Mouse (Mus musculus) hindbrain, embryonic 14.5 days (tissue): Measurements from ENCODE around the gene Tmem214. TPM values are rescaled to one million over a fixed set of nuclear protein-coding genes. Genes with fewer than 3 reads are reported as not detected.

Experiments used
- ATAC-seq: fragments of 200-750 bp; cut with Nextera tagmentation; 2 replicates; pipeline ENCODE4 v1.8.0; 2017; ENCODE audit warnings: moderate number of reproducible peaks, mild to moderate bottlenecking, moderate TSS enrichment, moderate library complexity; ENCODE audit not compliant: low FRiP score
- DNase-seq: peaks from one replicate; pipeline ENCODE4 v3.0.0-alpha.2; 2015; ENCODE audit warnings: low spot score
- H3K27ac ChIP-seq: fragments of 300-500 bp; sonication (generic); 2 replicates; pipeline ENCODE4 v1.5.1; 2014; ENCODE audit warnings: mild to moderate bottlenecking, moderate library complexity
- H3K27me3 ChIP-seq: fragments of 300-500 bp; sonication (generic); 2 replicates; pipeline ENCODE4 v1.6.1; 2014; ENCODE audit warnings: mild to moderate bottlenecking, low read length, mixed read lengths; ENCODE audit not compliant: control insufficient read depth, insufficient read depth
- H3K36me3 ChIP-seq: fragments of 300-500 bp; sonication (generic); replicated peaks from 2 replicates; pipeline ENCODE4 v1.6.1; 2014; ENCODE audit not compliant: control insufficient read depth, insufficient read depth
- H3K4me1 ChIP-seq: fragments of 300-500 bp; sonication (generic); replicated peaks from 2 replicates; pipeline ENCODE4 v1.6.1; 2014; ENCODE audit warnings: antibody characterized with exemption, low read length, mixed read lengths; ENCODE audit not compliant: control insufficient read depth, insufficient read depth
- H3K4me2 ChIP-seq: fragments of 300-500 bp; sonication (generic); replicated peaks from 2 replicates; pipeline ENCODE4 v1.6.1; 2014; ENCODE audit warnings: mild to moderate bottlenecking, moderate library complexity
- H3K4me3 ChIP-seq: fragments of 300-500 bp; sonication (generic); replicated peaks from 2 replicates; pipeline ENCODE4 v1.5.1; 2014; ENCODE audit warnings: mild to moderate bottlenecking, low read length
- H3K9ac ChIP-seq: fragments of 300-500 bp; sonication (generic); 2 replicates; pipeline ENCODE4 v1.6.1; 2014
- H3K9me3 ChIP-seq: fragments of 300-500 bp; sonication (generic); 2 replicates; pipeline ENCODE4 v1.6.1; 2016; ENCODE audit warnings: low read length; ENCODE audit not compliant: control insufficient read depth
- WGBS: fragments of 180-500 bp; shearing (Covaris S2); extraction: QIAGEN DNeasy Blood & Tissue Kit; methylation state at CpG from one replicate; pipeline ENCODE4 v1.1.7; 2014; 5-methylcytosine and 5-hydroxymethylcytosine counted together
- polyA plus RNA-seq: library from polyadenylated mRNA; unstranded; fragments of >200 nt; fragmentation: Nextera tagmentation; extraction: Ambion mirVana; gene quantifications from 2 replicates; pipeline ENCODE4 v1.2.1, GENCODE M21; 2014

The Tmem214 gene
- polyA plus RNA-seq, 1 experiment from 2014 or later: 50.1 TPM

GRCm38 (mm10) chr5:30909300-30909659, 41.5 kb downstream of the Tmem214 start:
- WGBS: 60% methylated on average over 7 of the region's 7 CpGs
- Histone ChIP-seq H3K4me3 (no peak overlapping the region), H3K36me3 (peaks cover 20% of the 10 kb centered on the region), H3K9me3 (no peaks in the 10 kb centered on the region), H3K27me3 (no peaks in the 10 kb centered on the region), H3K4me1 (peaks cover 37% of the 10 kb centered on the region), H3K4me2 (no peak overlapping the region), H3K27ac (no peak overlapping the region), H3K9ac (no peak overlapping the region)
- no peak for DNase-seq
- ATAC-seq: no peak

- H3K27me3 ChIP-seq: no peaks in the 10 kb centered on the region
- no peak overlapping the region for H3K4me3 ChIP-seq
- 84% methylated on average over 7 of the region's 7 CpGs for WGBS
- no peak overlapping the region for H3K4me2 ChIP-seq
- ATAC-seq: no peak
- no peak overlapping the region for H3K27ac ChIP-seq
- no peak for DNase-seq
- no peaks in the 10 kb centered on the region for H3K9me3 ChIP-seq
- H3K9ac ChIP-seq: no peak overlapping the region
- peaks cover 37% of the 10 kb centered on the region for H3K4me1 ChIP-seq
- H3K36me3 ChIP-seq: peaks cover 14% of the 10 kb centered on the region
These were observed 42.1 kb downstream of the Tmem214 start for GRCm38 (mm10) chr5:30909863-30910262.

GRCm38 (mm10) chr5:30910481-30910880, 42.7 kb downstream of the Tmem214 start:
- peaks cover 8% of the 10 kb centered on the region for H3K36me3 ChIP-seq
- no peaks in the 10 kb centered on the region for H3K27me3 ChIP-seq
- H3K27ac ChIP-seq: no peak overlapping the region
- no peaks in the 10 kb centered on the region for H3K9me3 ChIP-seq
- H3K4me1 ChIP-seq: peaks cover 39% of the 10 kb centered on the region
- no peak for DNase-seq
- no peak overlapping the region for H3K4me2 ChIP-seq
- H3K9ac ChIP-seq: no peak overlapping the region
- no peak for ATAC-seq
- no peak overlapping the region for H3K4me3 ChIP-seq

GRCm38 (mm10) chr5:30912156-30912555, 44.3 kb downstream of the Tmem214 start:
- Histone ChIP-seq H3K4me3 (no peak overlapping the region), H3K9ac (no peak overlapping the region), H3K27ac (peak overlapping the region; percentile 65), H3K36me3 (no peaks in the 10 kb centered on the region), H3K27me3 (no peaks in the 10 kb centered on the region), H3K4me2 (no peak overlapping the region), H3K4me1 (peaks cover 32% of the 10 kb centered on the region), H3K9me3 (no peaks in the 10 kb centered on the region)
- no peak for DNase-seq
- no peak for ATAC-seq
- WGBS: 54% methylated on average over 5 of the region's 5 CpGs

- peak within 1 kb of the TSS; percentile 47; the same call in 1 of the 2 replicates for H3K9ac ChIP-seq
- DNase-seq: no peak
These were observed 45.4 kb downstream of the Tmem214 start, which contains the start of gene Emilin1 for GRCm38 (mm10) chr5:30913060-30913841. Gene Emilin1 (plus strand): TSS chr5:30913402.

GRCm38 (mm10) chr5:30914101-30914635, 46.4 kb downstream of the Tmem214 start:
- Histone ChIP-seq H3K27ac (peak overlapping the region; percentile 62; the same call in 1 of the 2 replicates), H3K27me3 (no peaks in the 10 kb centered on the region), H3K9ac (peak overlapping the region; percentile 47; the same call in 1 of the 2 replicates), H3K4me3 (peak overlapping the region; percentile 12; the same call in 1 of the 2 replicates), H3K4me1 (peaks cover 24% of the 10 kb centered on the region), H3K9me3 (no peaks in the 10 kb centered on the region), H3K4me2 (peak overlapping the region; percentile 43), H3K36me3 (no peaks in the 10 kb centered on the region)
- ATAC-seq (no peak), DNase-seq (no peak)
- WGBS: 73% methylated on average over 7 of the region's 7 CpGs

More at GRCm38 (mm10) chr5:30913060-30913841, 45.4 kb downstream of the Tmem214 start, which contains the start of gene Emilin1:
- WGBS: 28% methylated on average over 13 of the region's 13 CpGs
- H3K36me3 ChIP-seq: no peaks in the 10 kb centered on the region
- no peaks in the 10 kb centered on the region for H3K9me3 ChIP-seq
- H3K27me3 ChIP-seq: no peaks in the 10 kb centered on the region
- peak within 1 kb of the TSS; percentile 12; the same call in 1 of the 2 replicates for H3K4me3 ChIP-seq
- peak within 1 kb of the TSS; percentile 43 for H3K4me2 ChIP-seq
- no peak for ATAC-seq
- H3K27ac ChIP-seq: peak within 1 kb of the TSS; percentile 65
- peaks cover 28% of the 10 kb centered on the region for H3K4me1 ChIP-seq

- H3K4me2 ChIP-seq: peak overlapping the region; percentile 43
- H3K9me3 ChIP-seq: no peaks in the 10 kb centered on the region
- H3K4me3 ChIP-seq: peak overlapping the region; percentile 12; the same call in 1 of the 2 replicates
- no peak overlapping the region for H3K27ac ChIP-seq
- no peak for DNase-seq
- 83% methylated on average over 6 of the region's 6 CpGs for WGBS
- H3K9ac ChIP-seq: no peak overlapping the region
- H3K27me3 ChIP-seq: no peaks in the 10 kb centered on the region
- peaks cover 24% of the 10 kb centered on the region for H3K4me1 ChIP-seq
- ATAC-seq: no peak
- no peaks in the 10 kb centered on the region for H3K36me3 ChIP-seq
These were observed 47.0 kb downstream of the Tmem214 start for GRCm38 (mm10) chr5:30914849-30915248.

GRCm38 (mm10) chr5:30915456-30915855, 47.6 kb downstream of the Tmem214 start:
- peak overlapping the region; percentile 43 for H3K4me2 ChIP-seq
- H3K27ac ChIP-seq: no peak overlapping the region

GRCm38 (mm10) chr5:30915974-30916433, 48.2 kb downstream of the Tmem214 start:
- 7% methylated on average over 7 of the region's 7 CpGs for WGBS
- peak; percentile 86 for ATAC-seq
- H3K4me3 ChIP-seq: no peak overlapping the region

More at GRCm38 (mm10) chr5:30915456-30915855, 47.6 kb downstream of the Tmem214 start:
- 0 out of 2 replicates have a peak overlapping the region, but pooled peaks have one; percentile 20 for H3K9ac ChIP-seq
- H3K27me3 ChIP-seq: no peaks in the 10 kb centered on the region
- no peak for DNase-seq
- H3K36me3 ChIP-seq: no peaks in the 10 kb centered on the region
- H3K9me3 ChIP-seq: no peaks in the 10 kb centered on the region
- peak; percentile 38 for ATAC-seq
- no peak overlapping the region for H3K4me3 ChIP-seq
- WGBS: 71% methylated on average over 9 of the region's 9 CpGs
- peaks cover 24% of the 10 kb centered on the region for H3K4me1 ChIP-seq

More at GRCm38 (mm10) chr5:30915974-30916433, 48.2 kb downstream of the Tmem214 start:
- DNase-seq: peak; percentile 94
- Histone ChIP-seq H3K9ac (no peak overlapping the region), H3K4me2 (peak overlapping the region; percentile 18), H3K4me1 (peaks cover 24% of the 10 kb centered on the region), H3K9me3 (no peaks in the 10 kb centered on the region), H3K27ac (no peak overlapping the region), H3K27me3 (no peaks in the 10 kb centered on the region), H3K36me3 (no peaks in the 10 kb centered on the region)
